Mouse (Mus musculus) G1E (cell line): ENCODE results near the gene Lyrm4.

Experiments used
- CTCF ChIP-seq: IDR thresholded peaks from 2 replicates; pipeline ENCODE4 v1.5.1; 2012; ENCODE audit warnings: low read depth, low read length, inconsistent platforms, mixed read lengths
- GATA1 ChIP-seq: IDR thresholded peaks from 2 replicates; pipeline ENCODE4 v1.6.1; 2012; ENCODE audit warnings: borderline replicate concordance, low read length, inconsistent platforms, mixed read lengths
- GATA2 ChIP-seq: IDR thresholded peaks from 2 replicates; pipeline ENCODE4 v1.6.1; 2012; ENCODE audit warnings: low read depth, low read length, inconsistent platforms, borderline replicate concordance
- POLR2AphosphoS5 ChIP-seq: IDR thresholded peaks from 2 replicates; pipeline ENCODE4 v1.6.1; 2012; ENCODE audit warnings: low read depth, low read length, inconsistent platforms; ENCODE audit not compliant: insufficient replicate concordance
- TAL1 ChIP-seq: conservative IDR thresholded peaks from 2 replicates; pipeline ENCODE4 v1.6.1; 2012; ENCODE audit warnings: low read depth, low read length, inconsistent platforms, mixed read lengths

GRCm38 (mm10) chr13:35982985-35983384 lies 134.3 kb downstream of the Lyrm4 start:
- TF ChIP-seq CTCF (no peak), GATA1 (no peak), GATA2 (no peak), TAL1 (no peak), POLR2AphosphoS5 (no peak)
